Mouse (Mus musculus) kidney, embryonic 14.5 days (tissue): ENCODE measurements at regions not wholly inside any gene's neighbourhood (a gene's known extent, or its start where the extent isn't known, plus 50 kb on each side); places are given as distances from the start of the nearest gene placed in this dataset.
"Not testable (repeated sequence)": the region's sequence is repeated elsewhere in the genome, so short reads cannot be mapped to it uniquely, and the experiment has no call there.

Experiments used
- ATAC-seq: fragments of 200-750 bp; cut with Nextera tagmentation; 2 replicates; pipeline ENCODE4 v1.8.0; 2017; ENCODE audit warnings: moderate number of reproducible peaks, mild to moderate bottlenecking, moderate TSS enrichment, moderate library complexity; ENCODE audit not compliant: low FRiP score, low TSS enrichment
- H3K27ac ChIP-seq: fragments of 300-500 bp; sonication (generic); 2 replicates; pipeline ENCODE4 v1.5.1; 2014; ENCODE audit warnings: low read depth, mild to moderate bottlenecking, low read length, moderate library complexity, mixed read lengths
- H3K27me3 ChIP-seq: fragments of 300-500 bp; sonication (generic); 2 replicates; pipeline ENCODE4 v1.6.1; 2014; ENCODE audit warnings: mild to moderate bottlenecking, low read length; ENCODE audit not compliant: control insufficient read depth, insufficient read depth
- H3K36me3 ChIP-seq: fragments of 300-500 bp; sonication (generic); 2 replicates; pipeline ENCODE4 v1.6.1; 2014; ENCODE audit warnings: low read length, mixed read lengths; ENCODE audit not compliant: control insufficient read depth, insufficient read depth
- H3K4me1 ChIP-seq: fragments of 300-500 bp; sonication (generic); 2 replicates; pipeline ENCODE4 v1.6.1; 2014; ENCODE audit warnings: low read length, mixed read lengths; ENCODE audit not compliant: control insufficient read depth, insufficient read depth
- H3K4me2 ChIP-seq: fragments of 300-500 bp; sonication (generic); replicated peaks from 2 replicates; pipeline ENCODE4 v1.6.1; 2014; ENCODE audit warnings: low read depth, mild to moderate bottlenecking, low read length
- H3K4me3 ChIP-seq: fragments of 300-500 bp; sonication (generic); 2 replicates; pipeline ENCODE4 v1.5.1; 2014; ENCODE audit warnings: mild to moderate bottlenecking, low read length
- H3K9ac ChIP-seq: fragments of 300-500 bp; sonication (generic); 2 replicates; pipeline ENCODE4 v1.6.1; 2014; ENCODE audit warnings: low read depth, mild to moderate bottlenecking, low read length, moderate library complexity
- H3K9me3 ChIP-seq: fragments of 300-500 bp; sonication (generic); 2 replicates; pipeline ENCODE4 v1.6.1; 2016; ENCODE audit warnings: low read length; ENCODE audit not compliant: control insufficient read depth
- WGBS: fragments of 180-500 bp; shearing (Covaris S2); extraction: QIAGEN DNeasy Blood & Tissue Kit; methylation state at CpG from one replicate; pipeline ENCODE4 v1.1.7; 2014; 5-methylcytosine and 5-hydroxymethylcytosine counted together

DNA sequence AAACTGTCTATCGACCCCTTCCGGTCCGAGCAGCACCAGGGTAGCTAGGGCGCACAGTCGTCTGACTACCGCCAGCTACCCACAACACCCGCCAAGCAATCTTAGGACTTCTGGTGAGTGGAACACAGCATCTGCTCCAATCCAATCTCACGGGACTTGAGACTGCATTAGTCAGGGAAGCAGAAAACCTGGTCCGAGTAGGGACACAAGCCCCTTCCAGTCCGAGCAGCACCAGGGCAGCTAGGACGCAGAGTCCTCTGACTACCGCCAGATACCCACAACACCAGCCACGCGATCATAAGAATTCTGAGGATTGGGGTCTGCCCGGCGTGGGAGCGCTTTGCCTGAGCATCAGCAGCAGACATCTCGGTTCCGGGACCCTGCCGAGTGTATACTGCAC, 79.6 kb downstream of the Gm10715 start:
- H3K9me3 ChIP-seq = peaks cover 10% of the 10 kb centered on the region
- H3K27ac ChIP-seq, H3K36me3 ChIP-seq, H3K27me3 ChIP-seq, ATAC-seq, H3K4me1 ChIP-seq, H3K4me3 ChIP-seq, H3K4me2 ChIP-seq, H3K9ac ChIP-seq: not testable (repeated sequence)
- 92% methylated on average over 20 of the region's 20 CpGs for WGBS

DNA sequence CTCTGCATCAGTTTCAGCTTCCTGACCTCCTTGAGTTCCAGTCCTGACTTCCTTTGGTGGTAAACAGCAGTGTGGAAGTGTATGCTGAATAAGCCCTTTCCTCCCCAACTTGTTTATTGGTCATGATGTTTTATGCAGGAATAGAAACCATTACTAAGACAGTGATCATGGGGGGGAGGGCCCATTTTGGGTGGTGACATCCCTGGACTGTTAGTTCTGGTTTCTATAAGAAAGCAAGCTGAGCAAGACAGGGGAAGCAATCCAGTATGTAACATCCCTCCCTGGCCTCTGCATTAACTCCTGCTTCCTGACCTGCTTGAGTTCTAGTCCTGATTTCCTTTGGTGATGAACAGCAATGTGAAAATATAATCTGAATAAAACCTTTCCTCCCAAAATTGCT, 124.5 kb downstream of the Gm10715 start:
- Histone ChIP-seq H3K9ac (no peak overlapping the region), H3K27ac (no peak overlapping the region), H3K36me3 (no peaks in the 10 kb centered on the region), H3K27me3 (no peaks in the 10 kb centered on the region), H3K4me2 (no peak overlapping the region), H3K4me1 (no peaks in the 10 kb centered on the region), H3K4me3 (no peak overlapping the region), H3K9me3 (peaks cover 28% of the 10 kb centered on the region)
- ATAC-seq = no peak

DNA sequence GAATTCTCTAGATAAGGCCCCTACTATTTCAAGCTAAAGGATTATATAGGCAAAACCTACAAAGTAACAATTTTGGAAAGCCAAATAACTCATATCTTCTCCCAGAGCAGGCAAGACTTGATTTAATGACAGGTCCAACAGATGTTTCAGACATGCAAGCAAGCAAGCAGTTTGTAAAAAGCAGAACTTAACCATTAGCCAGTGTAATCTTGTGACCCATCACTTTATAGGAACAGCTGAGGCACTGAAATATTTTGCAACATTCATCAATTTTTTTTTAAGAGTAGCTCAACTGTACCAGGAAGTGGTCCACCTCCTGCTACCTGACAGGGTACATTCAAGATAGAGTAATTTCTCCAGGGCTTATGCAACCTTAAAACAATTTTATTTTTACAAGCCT, 147.7 kb downstream of the Gm10715 start:
- no peak overlapping the region for H3K4me3 ChIP-seq
- no peaks in the 10 kb centered on the region for H3K27me3 ChIP-seq
- H3K4me1 ChIP-seq = no peaks in the 10 kb centered on the region
- no peaks in the 10 kb centered on the region for H3K36me3 ChIP-seq
- ATAC-seq = no peak
- peaks cover 19% of the 10 kb centered on the region; the same call in 1 of the 2 replicates for H3K9me3 ChIP-seq
- no peak overlapping the region for H3K27ac ChIP-seq
- no peak overlapping the region for H3K9ac ChIP-seq
- H3K4me2 ChIP-seq = no peak overlapping the region

DNA sequence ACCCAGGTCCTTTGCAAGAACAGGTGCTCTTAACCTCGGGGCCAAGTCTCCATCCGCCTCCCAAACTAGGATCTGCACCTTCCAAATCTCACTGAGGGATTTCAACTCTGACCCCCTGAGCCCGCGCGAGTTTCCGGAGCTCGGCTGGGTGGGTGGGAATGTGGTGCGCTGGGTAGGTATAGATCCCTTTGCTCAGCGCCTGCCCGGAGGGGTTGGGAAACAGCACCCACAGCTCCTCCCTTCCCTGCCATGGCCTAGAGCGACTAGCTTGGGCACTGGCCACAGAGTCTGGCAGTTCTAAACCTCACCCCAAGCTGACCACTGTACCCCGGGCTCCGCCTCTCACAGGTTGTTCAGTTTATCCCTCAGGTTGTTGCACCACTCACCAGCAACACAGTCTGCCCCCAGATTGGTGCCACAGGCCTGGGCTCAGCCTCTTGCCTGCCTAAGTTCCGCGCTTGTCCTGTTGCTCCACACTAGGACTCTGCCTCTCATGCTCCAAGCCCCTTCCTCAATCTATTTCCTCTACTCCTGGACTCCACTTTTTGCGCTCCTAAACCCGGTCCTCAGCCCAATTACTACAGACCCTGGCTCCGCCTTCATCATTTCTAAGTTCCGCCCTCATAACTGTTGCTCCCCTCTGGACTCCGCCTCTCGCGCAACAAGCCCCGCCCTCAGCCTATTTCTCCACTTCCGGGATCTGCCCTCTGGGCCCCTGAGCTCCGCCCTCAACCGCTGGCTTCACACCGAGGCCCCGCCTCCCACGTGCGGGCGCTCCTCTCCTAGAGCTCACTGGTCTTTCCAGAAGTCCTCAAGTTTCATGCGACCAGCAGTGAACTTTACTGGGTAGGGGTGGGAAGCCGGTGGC, 135.6 kb upstream of the Alkbh8 start:
- no peaks in the 10 kb centered on the region for H3K4me1 ChIP-seq
- no peaks in the 10 kb centered on the region for H3K36me3 ChIP-seq
- ATAC-seq = no peak
- peaks cover 4% of the 10 kb centered on the region; the same call in 1 of the 2 replicates for H3K9me3 ChIP-seq
- H3K27ac ChIP-seq = no peak overlapping the region
- no peak overlapping the region; the same call in 1 of the 2 replicates for H3K4me2 ChIP-seq
- no peaks in the 10 kb centered on the region for H3K27me3 ChIP-seq
- no peak overlapping the region for H3K4me3 ChIP-seq
- H3K9ac ChIP-seq = no peak overlapping the region
- 42% methylated on average over 33 of the region's 33 CpGs for WGBS

DNA sequence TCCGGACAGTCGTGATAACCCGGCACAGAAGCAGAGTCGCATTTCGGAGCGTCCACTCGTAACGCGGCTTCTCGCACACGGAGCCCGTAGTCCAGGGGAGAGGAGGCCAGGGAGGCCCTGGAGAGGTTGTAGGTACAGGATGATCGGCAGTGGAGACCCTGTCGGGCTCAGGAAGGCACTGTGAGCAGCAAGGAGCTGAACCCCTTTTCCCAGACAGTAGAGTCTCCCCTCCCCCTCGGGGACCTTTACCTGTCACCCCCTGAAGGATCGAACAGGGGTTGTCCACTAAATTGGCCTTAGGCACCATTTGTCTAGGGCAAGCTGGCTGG, 135.0 kb upstream of the Alkbh8 start:
- H3K4me2 ChIP-seq, H3K9ac ChIP-seq, H3K4me1 ChIP-seq, ATAC-seq, H3K27me3 ChIP-seq, H3K27ac ChIP-seq, H3K36me3 ChIP-seq, H3K9me3 ChIP-seq, H3K4me3 ChIP-seq: not testable (repeated sequence)
- WGBS = 59% methylated on average over 16 of the region's 16 CpGs

DNA sequence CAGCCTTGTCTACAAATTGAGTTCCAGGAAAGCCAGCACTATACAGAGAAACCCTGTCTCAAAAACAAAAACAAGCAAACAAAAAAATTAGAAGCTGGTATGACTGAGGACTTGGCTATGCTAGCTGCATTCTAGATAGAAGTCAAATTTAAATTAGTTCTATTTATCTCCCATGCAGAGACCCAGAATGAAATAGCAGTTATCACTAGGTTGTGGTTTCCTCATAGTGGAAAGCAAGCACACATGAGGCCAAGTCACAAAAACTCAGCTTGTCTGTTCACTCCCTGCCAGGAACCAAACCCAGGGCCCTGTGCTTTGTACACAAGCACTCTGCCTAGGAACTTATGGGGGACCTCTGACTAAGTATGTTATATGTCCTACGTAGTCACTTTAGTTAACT, 126.8 kb upstream of the Alkbh8 start:
- H3K4me1 ChIP-seq, H3K27ac ChIP-seq, H3K4me2 ChIP-seq, H3K36me3 ChIP-seq, H3K9me3 ChIP-seq, ATAC-seq, H3K9ac ChIP-seq, H3K27me3 ChIP-seq, H3K4me3 ChIP-seq: not testable (repeated sequence)
- WGBS = 100% methylated on average over 1 of the region's 1 CpGs

DNA sequence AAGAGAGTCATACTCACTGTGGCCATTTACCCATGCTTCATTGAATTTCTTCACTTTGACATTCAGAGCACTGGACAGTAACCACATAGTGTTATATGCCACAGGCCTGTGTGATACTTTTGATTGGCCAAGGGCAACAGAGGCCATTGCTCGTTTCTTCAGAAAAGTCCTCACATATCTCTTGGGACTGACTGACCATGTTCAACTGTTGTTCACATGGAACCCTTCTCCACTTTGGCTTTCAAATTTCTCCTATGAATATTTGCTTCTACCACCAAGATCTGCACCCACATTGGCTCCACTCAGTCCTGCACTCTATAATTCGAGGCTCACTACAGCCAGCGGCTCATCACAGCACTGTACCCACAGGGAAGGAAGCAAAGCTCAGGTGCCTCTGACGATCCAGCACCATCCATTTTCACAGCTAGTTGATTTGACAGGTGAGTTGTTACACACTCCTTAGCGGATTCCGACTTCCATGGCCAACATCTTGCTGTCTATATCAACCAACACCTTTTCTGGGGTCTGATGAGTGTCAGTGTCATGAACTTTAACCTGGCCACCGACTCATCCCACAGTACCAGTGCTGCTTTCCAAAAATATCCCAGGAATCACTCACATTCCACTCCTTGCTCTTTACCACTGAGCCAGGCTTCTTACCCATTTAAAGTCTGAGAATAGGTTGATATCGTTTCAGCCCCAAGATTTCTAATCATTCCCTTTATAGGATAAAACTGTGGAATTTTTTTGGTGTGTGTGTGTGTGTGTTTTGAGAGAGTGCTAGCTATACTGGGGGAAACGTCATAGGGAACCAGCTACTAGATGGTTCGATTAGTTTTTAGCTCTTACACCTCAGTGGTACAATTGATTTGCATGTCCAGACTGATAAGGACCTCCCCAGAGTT, 76.3 kb upstream of the Alkbh8 start:
- Histone ChIP-seq H3K36me3 (no peaks in the 10 kb centered on the region), H3K4me1 (no peaks in the 10 kb centered on the region), H3K9ac (no peak overlapping the region), H3K9me3 (peaks cover 5% of the 10 kb centered on the region), H3K4me2 (no peak overlapping the region), H3K4me3 (no peak overlapping the region), H3K27ac (no peak overlapping the region), H3K27me3 (no peaks in the 10 kb centered on the region)
- 77% methylated on average over 10 of the region's 10 CpGs for WGBS
- peak; percentile 100 for ATAC-seq

DNA sequence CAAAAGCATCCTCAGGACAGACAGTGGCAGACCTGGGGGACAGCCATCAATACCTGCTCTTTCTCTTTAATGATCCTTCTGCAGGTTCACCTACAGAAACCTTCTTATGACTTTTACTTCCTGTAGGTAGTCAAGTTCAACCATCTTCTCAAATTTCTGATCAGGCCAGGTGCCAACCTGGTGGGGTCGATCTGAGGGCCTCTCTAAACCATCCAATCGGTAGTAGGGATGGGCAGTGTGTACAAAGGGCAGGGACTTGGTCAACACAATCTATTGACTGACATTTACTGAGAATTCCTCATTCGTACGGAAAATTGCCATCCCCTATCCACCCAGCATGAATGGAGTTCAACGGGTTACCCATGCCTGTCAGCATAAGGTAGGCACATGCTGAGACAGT, 74.8 kb upstream of the Alkbh8 start:
- no peak for ATAC-seq
- Histone ChIP-seq H3K4me1 (no peaks in the 10 kb centered on the region), H3K4me2 (no peak overlapping the region), H3K4me3 (no peak overlapping the region), H3K9me3 (peaks cover 5% of the 10 kb centered on the region), H3K9ac (no peak overlapping the region), H3K27me3 (no peaks in the 10 kb centered on the region), H3K36me3 (no peaks in the 10 kb centered on the region), H3K27ac (no peak overlapping the region)
- 73% methylated on average over 5 of the region's 5 CpGs for WGBS

DNA sequence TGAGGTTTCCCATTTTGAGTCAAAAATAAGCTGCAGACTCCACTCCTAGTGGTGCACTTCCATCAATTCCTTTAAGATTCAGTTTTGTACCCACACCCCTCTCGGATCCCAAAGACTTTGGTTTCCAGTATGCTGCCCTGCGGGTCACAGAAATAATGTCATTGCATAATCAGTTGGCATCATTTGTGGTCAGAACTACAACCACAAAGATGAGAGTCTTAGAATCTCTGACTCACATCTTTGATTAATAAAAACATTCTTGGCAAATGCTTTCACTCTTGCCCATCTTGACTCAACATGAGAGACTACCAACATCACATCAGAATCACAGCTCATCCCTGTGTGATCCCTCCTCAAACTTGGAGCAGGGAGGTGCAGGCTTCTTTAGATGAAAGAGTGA, 74.1 kb upstream of the Alkbh8 start:
- no peaks in the 10 kb centered on the region for H3K27me3 ChIP-seq
- H3K36me3 ChIP-seq = no peaks in the 10 kb centered on the region
- H3K4me2 ChIP-seq = no peak overlapping the region
- H3K4me1 ChIP-seq = no peaks in the 10 kb centered on the region
- no peak overlapping the region for H3K27ac ChIP-seq
- H3K4me3 ChIP-seq = no peak overlapping the region
- ATAC-seq = no peak
- no peak overlapping the region for H3K9ac ChIP-seq
- H3K9me3 ChIP-seq = peaks cover 5% of the 10 kb centered on the region
- WGBS = 91% methylated on average over 2 of the region's 2 CpGs
